Mouse (Mus musculus) liver, adult 2 months (tissue): ENCODE data around the gene Itgb6. TPM values are rescaled to one million over a fixed set of nuclear protein-coding genes. Genes with fewer than 3 reads are reported as not detected.
A peak's percentile ranks its signal among the peaks of the same experiment; 100 is the strongest.

Experiments
- DNase-seq: peaks from one replicate; pipeline ENCODE4 v3.0.0-alpha.2; 2011; ENCODE audit warnings: low read depth, low spot score; ENCODE audit errors: extremely low read depth
- H3K27ac ChIP-seq: fragments of 200-500 bp; replicated peaks from 2 replicates; pipeline ENCODE4 v1.5.1; 2012; ENCODE audit warnings: low read depth, mild to moderate bottlenecking, control low read depth, inconsistent platforms, low read length; ENCODE audit not compliant: insufficient read depth
- H3K27me3 ChIP-seq: fragments of 200-500 bp; 2 replicates; pipeline ENCODE4 v1.6.1; 2012; ENCODE audit warnings: mild to moderate bottlenecking, moderate library complexity, low read length, inconsistent platforms; ENCODE audit not compliant: control insufficient read depth, insufficient read depth
- H3K36me3 ChIP-seq: fragments of 200-500 bp; 2 replicates; pipeline ENCODE4 v1.6.1; 2012; ENCODE audit warnings: low read length, inconsistent platforms; ENCODE audit not compliant: control insufficient read depth, insufficient read depth
- H3K4me1 ChIP-seq: fragments of 200-500 bp; 2 replicates; pipeline ENCODE4 v1.6.1; 2011; ENCODE audit warnings: low read length; ENCODE audit not compliant: control insufficient read depth, insufficient read depth
- H3K4me3 ChIP-seq: fragments of 200-500 bp; 2 replicates; pipeline ENCODE4 v1.5.1; 2011; ENCODE audit warnings: low read depth, mild to moderate bottlenecking, control low read depth, low read length, moderate library complexity; ENCODE audit not compliant: insufficient read depth
- H3K79me2 ChIP-seq: fragments of 200-500 bp; 2 replicates; pipeline ENCODE4 v1.6.1; 2012; ENCODE audit warnings: inconsistent platforms, mild to moderate bottlenecking, low read length, moderate library complexity; ENCODE audit not compliant: control insufficient read depth, insufficient read depth
- H3K9ac ChIP-seq: fragments of 200-500 bp; 2 replicates; pipeline ENCODE4 v1.6.1; 2012; ENCODE audit warnings: low read depth, mild to moderate bottlenecking, control low read depth, inconsistent platforms, low read length
- CTCF ChIP-seq: fragments of 200-500 bp; IDR thresholded peaks from 2 replicates; pipeline ENCODE4 v1.5.1; 2011; ENCODE audit warnings: low read depth, low read length, control low read depth
- POLR2A ChIP-seq: fragments of 200-500 bp; IDR thresholded peaks from 2 replicates; pipeline ENCODE4 v1.6.1; 2011; ENCODE audit warnings: low read length, control low read depth; ENCODE audit not compliant: insufficient read depth; ENCODE audit errors: extremely low read depth
- WGBS: fragments of 180-500 bp; shearing (Covaris S2); methylation state at CpG from one replicate; pipeline ENCODE4 v1.1.7; 2018; 5-methylcytosine and 5-hydroxymethylcytosine counted together
- polyA plus RNA-seq: library from polyadenylated mRNA; depleted of rRNA; stranded (reverse); fragments of >200 nt; gene quantifications from 2 replicates; pipeline ENCODE4 v1.2.3, GENCODE M21; 2012
- total RNA-seq: library from RNA; depleted of rRNA; stranded (reverse); fragments of >200 nt; gene quantifications from 2 replicates; pipeline ENCODE4 v1.2.3, GENCODE M21; 2014

Itgb6 gene
- total and polyA plus RNA-seq, 2 experiments = 0.28 TPM; not detected in 1

DNA sequence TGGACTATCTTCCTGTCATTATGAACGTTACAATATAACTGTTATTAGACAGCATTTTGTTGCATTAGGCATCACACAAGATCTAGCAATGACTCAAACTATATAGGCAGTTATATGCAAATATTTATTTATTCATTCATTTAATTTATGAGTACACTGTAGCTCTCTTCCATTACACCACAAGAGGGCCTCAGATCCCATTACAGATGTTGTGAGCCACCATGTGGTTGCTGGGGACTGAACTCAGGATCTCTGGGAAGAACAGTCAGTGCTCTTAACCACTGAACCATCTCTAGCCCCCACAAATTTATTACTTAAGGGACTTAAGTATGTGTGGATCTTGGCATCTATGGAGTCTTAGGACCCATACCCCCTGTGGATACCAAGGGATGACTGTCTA is 26.1 kb upstream of the Itgb6 start:
- H3K27ac ChIP-seq = no peak overlapping the region
- no peak overlapping the region for H3K4me3 ChIP-seq
- H3K79me2 ChIP-seq = no peaks in the 10 kb centered on the region
- H3K36me3 ChIP-seq = peaks cover 12% of the 10 kb centered on the region; the same call in 1 of the 2 replicates
- peak; percentile 13 for DNase-seq
- no peak overlapping the region for H3K9ac ChIP-seq
- no peaks in the 10 kb centered on the region for H3K27me3 ChIP-seq
- 86% methylated on average over 1 of the region's 1 CpGs for WGBS
- TF ChIP-seq CTCF = 0 out of 2 replicates have a peak, but pooled peaks have one; percentile 18
- no peak for TF ChIP-seq POLR2A
- no peaks in the 10 kb centered on the region for H3K4me1 ChIP-seq

DNA sequence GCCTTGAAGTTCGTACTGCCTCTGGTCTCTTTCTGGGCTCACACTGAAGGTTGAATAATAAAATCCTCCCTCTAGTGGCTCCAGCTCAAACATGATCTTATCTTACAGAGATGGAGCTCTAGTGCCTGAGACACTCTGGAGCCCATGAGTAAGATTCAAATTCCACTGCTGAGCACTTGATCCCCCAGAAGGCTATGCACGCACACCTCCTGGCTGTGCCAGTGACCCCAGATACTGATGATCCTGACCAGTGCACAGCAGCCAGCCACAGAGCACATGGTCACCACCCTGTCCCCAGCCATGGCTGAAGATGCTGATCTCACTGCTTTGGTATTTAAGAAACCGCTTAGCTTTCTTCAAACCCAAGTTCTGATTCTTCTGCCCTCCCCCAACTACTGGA is 25.1 kb upstream of the Itgb6 start:
- Histone ChIP-seq H3K9ac (no peak overlapping the region), H3K79me2 (no peaks in the 10 kb centered on the region), H3K4me3 (no peak overlapping the region), H3K36me3 (peaks cover 5% of the 10 kb centered on the region; the same call in 1 of the 2 replicates), H3K27ac (no peak overlapping the region), H3K4me1 (no peaks in the 10 kb centered on the region), H3K27me3 (no peaks in the 10 kb centered on the region)
- DNase-seq = peak; percentile 4
- WGBS = 63% methylated on average over 3 of the region's 3 CpGs
- TF ChIP-seq CTCF (no peak), POLR2A (no peak)

DNA sequence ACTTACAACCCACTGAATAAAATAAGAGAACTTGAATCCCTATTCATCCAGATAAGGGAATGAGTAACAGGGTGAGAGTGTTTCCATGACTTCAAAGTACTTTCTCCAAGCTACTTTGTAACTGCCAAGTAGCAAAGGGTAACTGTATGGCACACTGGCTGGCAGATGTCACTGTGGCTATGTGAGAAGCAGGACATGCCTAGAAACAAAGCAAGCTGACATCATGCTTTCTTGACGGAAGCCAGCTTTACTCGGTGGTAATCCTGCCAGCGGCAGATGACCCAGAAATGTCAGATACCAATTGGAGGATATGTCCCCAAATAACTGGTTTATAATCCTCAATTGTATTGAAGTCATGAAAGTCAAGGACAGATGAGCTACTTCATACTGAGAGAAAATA is 22.2 kb upstream of the Itgb6 start:
- TF ChIP-seq POLR2A (no peak), CTCF (no peak)
- no peak overlapping the region for H3K9ac ChIP-seq
- no peak for DNase-seq
- 82% methylated on average over 3 of the region's 3 CpGs for WGBS
- H3K27me3 ChIP-seq = no peaks in the 10 kb centered on the region
- no peaks in the 10 kb centered on the region for H3K79me2 ChIP-seq
- H3K4me3 ChIP-seq = no peak overlapping the region
- H3K4me1 ChIP-seq = no peaks in the 10 kb centered on the region
- no peak overlapping the region for H3K27ac ChIP-seq
- no peaks in the 10 kb centered on the region for H3K36me3 ChIP-seq

DNA sequence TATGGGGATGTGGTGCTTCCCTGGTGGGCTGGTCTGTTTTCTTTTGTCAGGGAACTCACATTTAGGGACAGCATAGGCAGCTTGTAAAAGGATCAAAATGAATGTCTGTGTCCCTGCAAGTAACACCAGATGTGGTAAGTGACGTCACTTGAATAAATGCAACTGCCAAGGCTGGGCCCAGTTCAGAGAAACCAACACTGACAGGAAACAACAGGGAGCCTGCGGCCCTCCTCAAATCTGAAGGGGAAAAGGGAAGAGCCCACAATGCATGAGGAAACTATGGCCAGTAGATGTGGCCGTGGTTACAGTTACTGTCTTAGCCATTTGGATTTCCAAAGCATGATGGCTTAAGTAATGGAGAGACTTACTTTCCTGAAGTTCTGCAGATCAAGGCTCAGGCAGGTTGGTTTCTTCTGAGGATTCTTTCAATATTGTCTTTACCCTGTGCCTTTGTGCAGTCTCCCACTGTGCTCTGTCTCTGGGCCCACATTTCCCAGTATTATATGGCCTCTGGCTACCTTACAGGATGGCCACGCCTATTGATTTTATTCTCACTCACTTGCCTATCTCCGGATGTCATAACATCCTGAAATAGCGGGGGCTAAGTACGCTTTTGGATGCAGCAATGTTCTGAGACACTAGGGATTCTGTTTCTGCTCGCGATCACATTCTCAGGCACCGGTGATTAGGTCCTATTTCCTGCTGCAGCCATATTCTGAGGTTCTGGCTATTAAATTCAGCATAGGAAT is 17.1 kb upstream of the Itgb6 start:
- TF ChIP-seq CTCF (no peak), POLR2A (no peak)
- WGBS = 70% methylated on average over 10 of the region's 10 CpGs
- no peak overlapping the region for H3K4me3 ChIP-seq
- H3K27me3 ChIP-seq = no peaks in the 10 kb centered on the region
- DNase-seq = no peak
- no peaks in the 10 kb centered on the region for H3K79me2 ChIP-seq
- no peaks in the 10 kb centered on the region for H3K36me3 ChIP-seq
- no peak overlapping the region for H3K9ac ChIP-seq
- H3K4me1 ChIP-seq = no peaks in the 10 kb centered on the region
- H3K27ac ChIP-seq = no peak overlapping the region

DNA sequence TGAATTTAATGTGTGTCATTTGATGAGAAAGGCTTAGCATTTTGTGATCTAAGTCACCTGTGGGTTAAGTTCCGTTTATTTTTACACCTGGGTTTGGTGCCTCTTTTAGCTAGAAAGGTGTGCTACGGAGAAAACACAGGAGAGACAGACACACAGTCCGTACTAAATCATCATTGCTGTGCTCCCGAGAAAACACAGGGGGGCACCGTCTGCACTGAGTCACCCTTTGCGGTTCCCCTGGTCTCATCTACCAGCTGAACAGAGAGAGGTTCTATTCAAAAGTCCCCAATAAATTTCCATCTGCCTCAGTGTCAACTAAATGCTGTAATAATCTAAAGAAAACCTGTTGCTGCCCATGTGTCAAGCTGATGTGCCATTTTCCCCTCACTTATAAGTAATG is 8.5 kb upstream of the Itgb6 start:
- Histone ChIP-seq H3K36me3 (no peaks in the 10 kb centered on the region), H3K27me3 (no peaks in the 10 kb centered on the region; the same call in 1 of the 2 replicates), H3K27ac (no peak overlapping the region), H3K4me1 (no peaks in the 10 kb centered on the region; the same call in 1 of the 2 replicates), H3K4me3 (no peak overlapping the region), H3K79me2 (no peaks in the 10 kb centered on the region), H3K9ac (no peak overlapping the region)
- 63% methylated on average over 6 of the region's 6 CpGs for WGBS
- DNase-seq = no peak
- TF ChIP-seq CTCF (peak; percentile 45), POLR2A (no peak)

DNA sequence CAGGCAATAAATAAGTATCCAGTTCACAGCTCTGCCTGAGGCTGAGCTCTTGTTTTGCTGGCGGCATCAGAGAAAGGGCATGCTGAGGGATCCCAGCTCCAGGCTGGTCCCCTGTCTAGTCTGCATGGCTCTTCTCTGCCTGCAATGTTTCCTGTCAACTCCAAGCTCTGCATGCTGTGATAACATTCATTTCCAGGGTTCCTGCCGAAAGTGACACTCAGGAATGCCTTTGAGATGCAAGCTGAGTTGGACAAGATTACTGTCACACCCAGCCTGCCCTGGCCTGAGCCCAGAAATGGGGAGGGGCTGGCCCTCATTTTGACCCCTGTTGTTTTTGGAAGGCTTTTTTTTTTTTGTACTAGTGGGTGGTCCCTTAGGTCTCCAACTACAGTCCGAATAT is 7.6 kb upstream of the Itgb6 start:
- Histone ChIP-seq H3K36me3 (no peaks in the 10 kb centered on the region), H3K4me1 (no peaks in the 10 kb centered on the region; the same call in 1 of the 2 replicates), H3K27ac (no peak overlapping the region), H3K79me2 (no peaks in the 10 kb centered on the region), H3K4me3 (no peak overlapping the region), H3K27me3 (no peaks in the 10 kb centered on the region; the same call in 1 of the 2 replicates), H3K9ac (no peak overlapping the region)
- no peak for DNase-seq
- 50% methylated on average over 3 of the region's 3 CpGs for WGBS
- TF ChIP-seq CTCF (no peak), POLR2A (no peak)
